Mouse (Mus musculus) left cerebral cortex, adult 18-20 months (tissue): ENCODE results near the gene Car11. TPM values are rescaled to one million over a fixed set of nuclear protein-coding genes. Genes with fewer than 3 reads are reported as not detected.
A peak's percentile ranks its signal among the peaks of the same experiment; 100 is the strongest.

Experiments
- DNase-seq, 2 experiments: peaks; one replicate each; pipeline ENCODE4 v3.0.0; 2021 to 2022; ENCODE audit warnings: low spot score in 2 of 2, mixed read lengths in 1 of 2
- total RNA-seq, 2 experiments: library from RNA; stranded (reverse); gene quantifications; 2 replicates each; pipeline ENCODE4 v1.2.3; 2021

Car11 gene
- total RNA-seq, 2 experiments from 2014 or later, result 215 to 220 TPM

- DNase-seq, result no peak
These were observed 22.2 kb downstream of the Car11 start for GRCm38 (mm10) chr7:45721642-45722347.

DNA sequence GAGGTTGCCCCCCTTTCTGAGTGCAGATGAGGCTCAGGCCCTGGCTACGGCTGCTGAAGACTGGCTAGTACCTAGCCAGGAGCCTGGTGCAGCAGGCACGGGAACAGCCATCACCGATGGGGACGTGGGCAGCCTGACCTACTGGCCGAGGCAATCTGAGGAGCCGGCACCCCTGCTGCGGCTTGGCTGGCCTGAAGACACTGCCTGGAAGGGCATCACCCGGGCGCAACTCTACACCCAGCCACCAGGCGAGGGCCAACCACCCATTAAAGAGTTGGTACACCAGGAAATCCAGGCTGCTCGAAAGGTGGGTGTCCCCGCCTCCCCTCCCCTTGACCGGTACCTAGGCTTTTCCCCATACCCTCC, 22.7 kb downstream of the Car11 start:
- DNase-seq, result no peak

- no peak for DNase-seq
These were observed 23.7 kb downstream of the Car11 start for GRCm38 (mm10) chr7:45723301-45723700.

DNA sequence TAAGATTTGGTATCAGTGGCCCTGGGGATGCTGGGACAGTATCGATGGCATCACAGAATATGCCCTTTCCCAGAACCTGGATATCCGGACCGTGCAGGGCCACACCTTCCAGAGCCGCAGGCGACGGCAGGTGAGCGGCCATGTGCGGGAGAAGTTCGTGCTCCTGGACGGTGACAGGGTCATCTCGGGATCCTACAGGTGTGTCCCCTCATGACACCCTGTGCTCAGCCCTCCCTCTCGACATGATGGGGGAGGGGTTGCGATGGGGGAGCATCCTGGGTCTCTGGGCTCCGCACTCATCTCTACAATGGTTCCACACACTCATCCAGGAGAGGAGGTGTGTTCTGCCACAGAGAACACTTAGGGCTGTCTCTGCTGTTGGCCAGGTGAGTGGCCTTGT, 24.1 kb downstream of the Car11 start:
- no peak for DNase-seq

GRCm38 (mm10) chr7:45725151-45725550, 25.5 kb downstream of the Car11 start:
- DNase-seq, result no peak

GRCm38 (mm10) chr7:45725713-45726112, 26.1 kb downstream of the Car11 start, which contains the start of gene Spaca4:
Spaca4 (minus strand) TSS chr7:45725813.
- DNase-seq, result no peak

DNA sequence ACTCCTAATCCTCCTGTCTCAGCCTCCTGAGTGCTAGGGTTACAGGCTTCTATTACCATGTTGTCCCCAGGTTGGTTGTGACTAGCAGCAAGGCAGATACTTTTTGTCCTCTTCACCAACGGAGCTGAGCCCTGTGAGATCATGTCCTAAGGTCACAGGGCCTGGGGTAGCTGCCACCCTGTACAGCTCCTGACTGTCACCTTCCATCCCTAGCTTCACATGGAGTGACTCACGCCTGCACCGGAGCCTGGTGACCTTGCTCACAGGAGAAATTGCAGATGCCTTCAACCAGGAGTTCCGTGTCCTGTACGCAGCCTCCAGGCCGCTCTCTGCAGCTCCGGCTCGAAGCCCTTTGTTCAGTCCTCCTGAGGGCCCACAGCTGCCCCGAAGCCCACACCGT, 26.8 kb downstream of the Car11 start:
- DNase-seq, result no peak

- DNase-seq, result no peak
These were observed 28.0 kb downstream of the Car11 start for GRCm38 (mm10) chr7:45727625-45728024.

DNA sequence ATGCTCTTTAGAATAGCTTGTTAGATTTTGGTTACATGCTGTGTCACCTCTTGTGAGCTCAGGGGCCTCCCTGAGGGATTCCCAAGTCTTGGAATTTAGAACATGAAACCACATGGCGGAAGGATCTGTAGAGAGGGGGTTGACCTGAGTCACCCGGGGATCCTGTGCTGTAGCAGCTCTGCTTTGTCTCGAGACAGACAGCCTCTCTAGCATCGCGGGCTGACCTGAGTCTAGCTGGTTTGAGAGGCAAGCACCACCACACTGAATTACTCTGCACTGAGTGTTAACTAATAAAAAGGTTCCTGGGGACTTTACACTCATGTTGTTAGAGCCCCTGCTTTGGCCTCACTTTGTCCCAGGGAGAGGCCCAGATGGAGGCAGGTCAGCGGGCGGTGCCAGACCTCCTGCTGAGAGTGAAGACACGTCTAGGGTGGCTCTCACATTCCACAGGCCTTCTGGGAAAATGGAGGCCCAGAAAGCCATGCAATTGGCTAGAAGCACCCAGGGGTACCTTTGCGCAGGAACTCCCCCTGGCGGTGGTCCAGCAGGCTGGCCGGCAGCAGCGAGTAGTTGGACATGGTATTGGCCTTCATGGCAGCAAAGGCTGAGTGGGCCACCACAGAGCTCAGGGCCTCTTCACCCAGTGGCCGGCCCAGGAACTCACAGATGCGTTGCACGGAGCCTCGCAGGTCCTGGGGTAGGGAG, 31.2 kb downstream of the Car11 start:
- no peak for DNase-seq

GRCm38 (mm10) chr7:45733477-45733876, 33.8 kb downstream of the Car11 start:
- DNase-seq, result no peak

DNA sequence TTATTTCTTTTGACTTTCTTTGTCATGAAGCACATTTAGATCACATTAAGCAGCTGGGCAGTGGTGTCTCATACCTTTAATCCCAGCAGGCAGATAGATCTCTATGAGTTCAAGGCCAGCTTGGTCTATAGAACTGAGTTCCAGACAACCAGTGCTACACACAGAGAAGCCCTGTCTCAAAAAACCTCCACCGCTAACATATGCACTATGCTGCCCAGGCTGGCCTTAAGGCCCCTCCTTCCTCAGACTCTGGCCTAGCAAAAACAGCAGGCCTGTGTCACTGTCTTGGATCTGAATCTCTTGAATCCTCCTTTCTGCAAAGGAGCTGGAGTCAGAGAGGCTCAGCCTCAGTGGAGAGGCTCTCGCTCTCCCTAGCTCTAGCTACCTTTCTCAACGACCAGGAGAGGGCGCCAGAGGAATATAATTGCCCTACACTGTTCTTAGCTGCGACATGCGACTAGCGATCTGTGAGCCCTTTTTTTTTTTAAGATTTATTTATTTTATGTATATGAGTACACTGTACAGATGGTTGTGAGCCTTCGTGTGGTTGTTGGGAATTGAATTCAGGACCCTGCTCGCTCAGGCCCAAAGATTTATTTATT, 39.6 kb downstream of the Car11 start:
- DNase-seq, result peak; percentile 90 to 93

DNA sequence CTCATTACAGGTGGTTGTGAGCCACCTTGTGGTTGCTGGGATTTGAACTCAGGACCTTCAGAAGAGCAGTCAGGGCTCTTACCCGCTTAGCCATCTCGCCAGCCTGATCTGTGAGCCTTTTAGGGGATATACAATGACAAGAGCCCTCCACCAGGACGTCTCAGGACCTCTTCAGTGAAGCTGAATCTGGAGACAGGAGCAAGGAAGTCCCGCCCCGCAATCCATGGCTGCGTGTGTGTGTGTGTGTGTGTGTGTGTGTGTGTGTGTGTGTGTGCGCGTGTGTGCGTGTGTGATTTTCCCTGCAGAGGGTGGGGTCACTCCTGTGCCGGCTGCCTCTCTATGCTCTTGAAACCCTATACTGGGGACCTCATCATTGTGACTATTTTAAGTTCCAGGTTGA, 40.2 kb downstream of the Car11 start:
- no peak for DNase-seq

GRCm38 (mm10) chr7:45741308-45741707, 41.7 kb downstream of the Car11 start:
- DNase-seq, result peak in 1 of 2 experiments; percentile 20

DNA sequence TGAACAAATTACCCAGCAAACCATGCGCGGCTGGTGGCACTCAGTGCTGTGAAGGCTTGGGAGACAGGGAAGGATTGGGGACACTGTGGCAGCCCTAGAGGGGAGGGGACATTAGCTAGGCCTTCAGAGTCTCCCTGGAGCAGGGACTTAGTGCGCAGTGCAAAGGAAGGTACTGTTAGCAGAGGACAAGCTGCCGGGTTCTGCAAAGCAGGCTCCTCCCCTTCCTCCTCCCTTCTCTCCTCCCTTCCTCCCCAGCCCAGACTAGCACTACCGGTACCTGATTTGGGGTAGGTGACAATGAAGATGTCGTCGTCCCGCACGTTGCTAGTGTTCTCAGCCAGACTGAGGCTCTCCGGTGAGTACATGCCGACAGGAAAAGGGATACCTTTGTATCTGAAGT, 42.1 kb downstream of the Car11 start:
- peak in 1 of 2 experiments; percentile 34 for DNase-seq

GRCm38 (mm10) chr7:45742338-45742737, 42.7 kb downstream of the Car11 start:
- DNase-seq, result peak; percentile 86 to 87

GRCm38 (mm10) chr7:45744387-45744786, 44.7 kb downstream of the Car11 start:
- peak; percentile 70 to 82 for DNase-seq

- no peak for DNase-seq
These were observed 46.9 kb downstream of the Car11 start for GRCm38 (mm10) chr7:45746518-45746917.

GRCm38 (mm10) chr7:45747450-45747849, 47.8 kb downstream of the Car11 start:
- DNase-seq, result no peak

DNA sequence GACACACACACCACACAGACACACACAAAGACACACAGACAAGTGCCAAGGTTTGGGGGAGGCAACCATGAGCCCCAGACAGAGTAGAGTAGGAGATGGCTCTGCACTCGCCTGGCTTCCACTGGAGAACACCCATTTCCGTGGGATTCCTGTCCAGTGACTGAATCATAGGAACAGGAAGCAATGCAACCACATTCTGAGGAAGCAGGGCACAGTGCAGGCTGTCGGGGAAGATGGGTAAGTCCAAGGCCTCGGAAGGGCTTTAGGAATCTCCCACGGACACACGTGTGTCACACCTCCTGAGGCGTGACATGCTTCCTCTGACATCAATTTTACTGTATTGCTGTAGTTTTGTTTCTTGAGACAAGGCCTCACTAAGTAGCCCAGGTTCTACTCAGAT, 48.5 kb downstream of the Car11 start:
- DNase-seq, result no peak

- no peak for DNase-seq
These were observed 49.8 kb downstream of the Car11 start for GRCm38 (mm10) chr7:45749401-45749800.

- DNase-seq, result no peak
These were observed 50.5 kb downstream of the Car11 start for GRCm38 (mm10) chr7:45750162-45750561.
